Comparison of ENCODE assay signal across 8 mouse cellular contexts in genomic region chrX:101942461-101942896, GRCm38 (mm10).
DNase-seq lines count a peak whose midpoint lies in the region; ATAC-seq lines count a peak whose summit lies in the region.

No protein-coding gene starts in this region.

- no peak overlapping the region for H3K4me3 ChIP-seq in hindbrain, embryonic 11.5 days (ENCODE audit: low read depth, low read length)
- H3K4me3 ChIP-seq in lung, embryonic 16.5 days (ENCODE audit: low read length): no peak overlapping the region

- DNase-seq in NIH3T3 (ENCODE audit: low read depth): peak; percentile 87
- peak; percentile 85 to 89 for DNase-seq in cerebellum, postnatal 10 days
- DNase-seq in frontal cortex, postnatal 14 days (ENCODE audit: low spot score in 2 of 2): peak; percentile 47 to 53
- peak; percentile 49 for DNase-seq in hindbrain, embryonic 11.5 days (ENCODE audit: low spot score)
- peak; percentile 13 for DNase-seq in layer of hippocampus, adult 9-10 months (ENCODE audit: low spot score)
- peak; percentile 73 for DNase-seq in right cerebral cortex, adult 18-20 months
- DNase-seq in yolk sac, embryonic 10.5 days (ENCODE audit: low spot score): peak; percentile 68

- no peak overlapping the region for H3K4me2 ChIP-seq in hindbrain, embryonic 11.5 days (replicated peaks; ENCODE audit: low read depth, low read length)
- no peak overlapping the region for H3K4me2 ChIP-seq in lung, embryonic 16.5 days (ENCODE audit: low read depth, low read length)

- no peak overlapping the region for H3K9ac ChIP-seq in hindbrain, embryonic 11.5 days (ENCODE audit: low read depth, low read length)
- no peak overlapping the region for H3K9ac ChIP-seq in lung, embryonic 16.5 days (ENCODE audit: low read length)

- no peaks in the 10 kb centered on the region; the same call in 1 of the 2 replicates for H3K27me3 ChIP-seq in hindbrain, embryonic 11.5 days (ENCODE audit: control insufficient read depth, insufficient read depth, low read length)
- H3K27me3 ChIP-seq in lung, embryonic 16.5 days (ENCODE audit: control insufficient read depth, insufficient read depth, low read depth, low read length): peaks cover 9% of the 10 kb centered on the region

- ATAC-seq in hindbrain, embryonic 11.5 days (ENCODE audit: low FRiP score): peak; percentile 59; the same call in 1 of the 2 replicates
- ATAC-seq in lung, embryonic 16.5 days (ENCODE audit: low read depth): peak; percentile 97

- no peaks in the 10 kb centered on the region for H3K4me1 ChIP-seq in hindbrain, embryonic 11.5 days (replicated peaks; ENCODE audit: control insufficient read depth, insufficient read depth, low read length)
- no peaks in the 10 kb centered on the region for H3K4me1 ChIP-seq in lung, embryonic 16.5 days (replicated peaks; ENCODE audit: control insufficient read depth, insufficient read depth, low read length)

- 16% methylated on average over 6 of the region's 6 CpGs for WGBS in hindbrain, embryonic 11.5 days
- WGBS in lung, embryonic 16.5 days: 17% methylated on average over 6 of the region's 6 CpGs

- no peaks in the 10 kb centered on the region for H3K36me3 ChIP-seq in hindbrain, embryonic 11.5 days (ENCODE audit: control insufficient read depth, insufficient read depth, low read length)
- H3K36me3 ChIP-seq in lung, embryonic 16.5 days (ENCODE audit: control insufficient read depth, insufficient read depth, low read length): no peaks in the 10 kb centered on the region

- H3K9me3 ChIP-seq in hindbrain, embryonic 11.5 days (ENCODE audit: control insufficient read depth, low read length): no peaks in the 10 kb centered on the region
- no peaks in the 10 kb centered on the region for H3K9me3 ChIP-seq in lung, embryonic 16.5 days (ENCODE audit: control insufficient read depth, low read length)

- no peak overlapping the region for H3K27ac ChIP-seq in hindbrain, embryonic 11.5 days (ENCODE audit: low read depth, low read length)
- H3K27ac ChIP-seq in lung, embryonic 16.5 days (ENCODE audit: low read length): no peak overlapping the region

Comparison
In these comparisons a context has a peak if more than half of its experiments do, and no peak if none do; other contexts are left out.
1. DNase-seq: peak in every context shown above with its lines; median percentile 87 in NIH3T3; 87 in cerebellum, postnatal 10 days; 73 in right cerebral cortex, adult 18-20 months; 68 in yolk sac, embryonic 10.5 days; 50 in frontal cortex, postnatal 14 days; 49 in hindbrain, embryonic 11.5 days; 13 in layer of hippocampus, adult 9-10 months.